Mouse (Mus musculus): ENCODE results near the gene Plcl2. TPM values are rescaled to one million over a fixed set of nuclear protein-coding genes. Genes with fewer than 3 reads are reported as not detected.

Plcl2 gene
- polyA plus RNA-seq, 1 experiment: not detected

DNA sequence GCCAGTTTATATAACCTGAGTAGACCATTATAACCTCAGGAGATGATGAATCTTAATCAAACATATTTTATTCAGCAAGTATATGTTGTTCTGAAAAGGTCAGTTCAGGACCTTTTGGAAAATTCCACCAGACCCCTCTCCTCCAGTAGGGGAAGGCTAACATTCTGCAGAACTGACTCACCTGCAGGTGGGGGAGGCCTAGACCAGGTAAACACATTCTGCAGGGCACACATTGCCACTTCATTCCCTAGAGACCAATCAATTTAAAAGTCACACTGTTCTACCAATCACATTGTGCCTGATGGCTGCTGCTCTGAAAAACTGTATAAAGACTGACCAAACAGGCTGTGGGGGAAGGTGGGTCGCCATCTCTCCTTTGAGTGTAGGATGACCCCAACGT lies 217.1 kb downstream of the Plcl2 start:
- 92% methylated on average over 2 of the region's 2 CpGs for WGBS

DNA sequence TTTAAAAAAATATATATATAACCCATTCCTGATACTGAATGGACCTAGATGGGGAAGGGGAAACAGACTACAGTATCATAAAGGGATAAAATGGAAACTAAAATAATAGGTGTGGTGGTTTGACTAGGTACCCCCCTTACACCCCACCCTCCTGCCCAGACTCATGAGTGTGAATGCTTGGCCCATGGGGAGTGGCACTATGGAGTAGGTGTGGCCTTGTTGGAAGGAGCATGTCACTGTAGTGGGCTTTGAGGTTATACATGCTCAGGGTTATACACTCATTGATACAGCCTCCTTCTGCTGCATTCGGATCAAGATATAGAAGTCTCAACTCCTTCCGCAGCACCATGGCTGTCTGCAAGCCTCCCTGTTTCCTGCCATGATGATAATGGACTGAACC lies 219.8 kb downstream of the Plcl2 start:
- H3K27ac ChIP-seq (ENCODE audit: insufficient read depth, low read depth, low read length): no peak overlapping the region
- no peaks in the 10 kb centered on the region for H3K4me1 ChIP-seq (ENCODE audit: control insufficient read depth, insufficient read depth, low read length)
- TF ChIP-seq POLR2A (IDR thresholded peaks at IDR 0.05; ENCODE audit: insufficient read depth, low read depth, low read length): no peak
- no peak for TF ChIP-seq CTCF (IDR thresholded peaks at IDR 0.05; ENCODE audit: insufficient read depth, low read depth, low read length)
- H3K4me3 ChIP-seq (ENCODE audit: insufficient read depth, low read depth, low read length): no peak overlapping the region
- WGBS: 90% methylated on average over 2 of the region's 2 CpGs

More for the DNA sequence above, 217.1 kb downstream of the Plcl2 start:
- H3K27ac ChIP-seq (ENCODE audit: insufficient read depth, low read depth, low read length): no peak overlapping the region
- no peaks in the 10 kb centered on the region for H3K4me1 ChIP-seq (ENCODE audit: control insufficient read depth, insufficient read depth, low read length)
- no peak overlapping the region for H3K4me3 ChIP-seq (ENCODE audit: insufficient read depth, low read depth, low read length)
- TF ChIP-seq CTCF (IDR thresholded peaks at IDR 0.05; ENCODE audit: insufficient read depth, low read depth, low read length) (no peak), POLR2A (IDR thresholded peaks at IDR 0.05; ENCODE audit: insufficient read depth, low read depth, low read length) (no peak)

DNA sequence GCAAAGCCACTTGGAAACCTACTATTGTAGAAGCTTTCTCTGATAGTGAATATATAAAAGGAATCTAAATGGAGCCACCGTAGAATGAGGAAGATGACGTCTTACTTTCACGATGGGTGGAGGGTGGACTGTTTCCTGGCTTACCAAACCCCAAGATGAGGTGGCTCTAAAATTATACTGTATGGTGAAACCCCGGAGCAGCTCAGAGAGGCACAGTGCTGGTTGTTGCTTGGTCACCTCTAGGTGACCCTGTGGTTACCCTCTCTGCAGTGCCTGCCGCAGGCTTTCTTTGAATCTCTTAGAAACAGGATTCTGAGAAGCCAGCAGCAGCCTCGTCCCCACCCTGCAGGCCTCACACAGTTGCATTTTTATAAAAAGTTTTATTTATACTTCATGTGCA lies 220.4 kb downstream of the Plcl2 start:
- Histone ChIP-seq H3K4me1 (ENCODE audit: control insufficient read depth, insufficient read depth, low read length) (no peaks in the 10 kb centered on the region), H3K27ac (ENCODE audit: insufficient read depth, low read depth, low read length) (no peak overlapping the region), H3K4me3 (ENCODE audit: insufficient read depth, low read depth, low read length) (no peak overlapping the region)
- WGBS: 88% methylated on average over 6 of the region's 6 CpGs
- TF ChIP-seq POLR2A (IDR thresholded peaks at IDR 0.05; ENCODE audit: insufficient read depth, low read depth, low read length) (no peak), CTCF (IDR thresholded peaks at IDR 0.05; ENCODE audit: insufficient read depth, low read depth, low read length) (no peak)

- WGBS: 87% methylated on average over 2 of the region's 2 CpGs
- TF ChIP-seq POLR2A (IDR thresholded peaks at IDR 0.05; ENCODE audit: insufficient read depth, low read depth, low read length) (no peak), CTCF (IDR thresholded peaks at IDR 0.05; ENCODE audit: insufficient read depth, low read depth, low read length) (no peak)
- H3K27ac ChIP-seq (ENCODE audit: insufficient read depth, low read depth, low read length): no peak overlapping the region
- H3K4me1 ChIP-seq (ENCODE audit: control insufficient read depth, insufficient read depth, low read length): 0 out of 2 replicates have a peak, but pooled peaks cover 7% of the 10 kb centered on the region
- no peak overlapping the region for H3K4me3 ChIP-seq (ENCODE audit: insufficient read depth, low read depth, low read length)
These were observed 221.7 kb downstream of the Plcl2 start for GRCm38 (mm10) chr17:50730896-50731295.

GRCm38 (mm10) chr17:50731876-50732275 lies 222.7 kb downstream of the Plcl2 start:
- TF ChIP-seq CTCF (IDR thresholded peaks at IDR 0.05; ENCODE audit: insufficient read depth, low read depth, low read length): no peak
- TF ChIP-seq POLR2A (IDR thresholded peaks at IDR 0.05; ENCODE audit: insufficient read depth, low read depth, low read length): no peak
- Histone ChIP-seq H3K4me1 (ENCODE audit: control insufficient read depth, insufficient read depth, low read length) (0 out of 2 replicates have a peak, but pooled peaks cover 12% of the 10 kb centered on the region), H3K27ac (ENCODE audit: insufficient read depth, low read depth, low read length) (no peak overlapping the region), H3K4me3 (ENCODE audit: insufficient read depth, low read depth, low read length) (no peak overlapping the region)
- 95% methylated on average over 5 of the region's 5 CpGs for WGBS

GRCm38 (mm10) chr17:50733390-50733789 lies 224.2 kb downstream of the Plcl2 start:
- TF ChIP-seq CTCF (IDR thresholded peaks at IDR 0.05; ENCODE audit: insufficient read depth, low read depth, low read length): no peak
- no peak for TF ChIP-seq POLR2A (IDR thresholded peaks at IDR 0.05; ENCODE audit: insufficient read depth, low read depth, low read length)
- 92% methylated on average over 7 of the region's 7 CpGs for WGBS

GRCm38 (mm10) chr17:50734781-50735180 lies 225.6 kb downstream of the Plcl2 start:
- Histone ChIP-seq H3K27ac (ENCODE audit: insufficient read depth, low read depth, low read length) (no peak overlapping the region), H3K4me3 (ENCODE audit: insufficient read depth, low read depth, low read length) (no peak overlapping the region), H3K4me1 (ENCODE audit: control insufficient read depth, insufficient read depth, low read length) (0 out of 2 replicates have a peak, but pooled peaks cover 12% of the 10 kb centered on the region)
- 92% methylated on average over 6 of the region's 6 CpGs for WGBS
- no peak for TF ChIP-seq CTCF (IDR thresholded peaks at IDR 0.05; ENCODE audit: insufficient read depth, low read depth, low read length)
- TF ChIP-seq POLR2A (IDR thresholded peaks at IDR 0.05; ENCODE audit: insufficient read depth, low read depth, low read length): no peak

More at GRCm38 (mm10) chr17:50733390-50733789, 224.2 kb downstream of the Plcl2 start:
- H3K4me3 ChIP-seq (ENCODE audit: insufficient read depth, low read depth, low read length): no peak overlapping the region
- no peak overlapping the region for H3K27ac ChIP-seq (ENCODE audit: insufficient read depth, low read depth, low read length)
- 0 out of 2 replicates have a peak, but pooled peaks cover 12% of the 10 kb centered on the region for H3K4me1 ChIP-seq (ENCODE audit: control insufficient read depth, insufficient read depth, low read length)

GRCm38 (mm10) chr17:50735382-50735954 lies 226.3 kb downstream of the Plcl2 start:
- TF ChIP-seq CTCF (IDR thresholded peaks at IDR 0.05; ENCODE audit: insufficient read depth, low read depth, low read length) (no peak), POLR2A (IDR thresholded peaks at IDR 0.05; ENCODE audit: insufficient read depth, low read depth, low read length) (no peak)
- 81% methylated on average over 4 of the region's 4 CpGs for WGBS
- no peak overlapping the region for H3K27ac ChIP-seq (ENCODE audit: insufficient read depth, low read depth, low read length)

DNA sequence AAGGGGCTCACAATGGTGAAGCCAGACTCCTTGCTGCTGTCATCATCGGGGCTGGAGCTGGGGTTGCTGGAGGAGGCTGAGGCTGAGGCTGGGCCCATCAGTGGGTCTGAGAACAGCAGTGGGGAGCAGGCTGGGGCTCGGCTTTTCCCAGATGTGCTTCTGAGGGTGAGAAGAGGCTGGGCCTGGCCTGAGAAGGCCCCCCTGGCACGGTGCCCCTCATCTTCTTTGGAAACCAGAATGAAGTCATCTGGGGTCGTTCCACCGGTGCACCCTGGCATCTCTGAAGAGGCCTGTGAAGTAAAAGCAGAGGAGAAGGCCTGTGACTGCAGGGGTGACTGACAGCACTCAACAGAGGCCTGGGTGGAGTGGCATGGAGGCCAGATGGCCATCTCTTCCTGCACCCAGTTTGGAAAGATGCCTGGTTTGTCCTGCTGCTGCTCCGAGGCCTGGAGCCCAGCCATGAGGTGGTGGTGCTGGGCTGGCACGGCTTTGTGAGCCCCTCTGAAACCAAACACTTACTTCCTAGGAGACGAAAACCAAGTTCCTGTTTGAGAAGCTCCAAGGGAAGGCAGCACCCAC lies 226.8 kb downstream of the Plcl2 start:
- Histone ChIP-seq H3K27ac (ENCODE audit: insufficient read depth, low read depth, low read length) (no peak overlapping the region), H3K4me1 (ENCODE audit: control insufficient read depth, insufficient read depth, low read length) (0 out of 2 replicates have a peak, but pooled peaks cover 12% of the 10 kb centered on the region), H3K4me3 (ENCODE audit: insufficient read depth, low read depth, low read length) (no peak overlapping the region)
- 36% methylated on average over 8 of the region's 8 CpGs for WGBS
- TF ChIP-seq CTCF (IDR thresholded peaks at IDR 0.05; ENCODE audit: insufficient read depth, low read depth, low read length) (no peak), POLR2A (IDR thresholded peaks at IDR 0.05; ENCODE audit: insufficient read depth, low read depth, low read length) (no peak)

More at GRCm38 (mm10) chr17:50735382-50735954, 226.3 kb downstream of the Plcl2 start:
- Histone ChIP-seq H3K4me1 (ENCODE audit: control insufficient read depth, insufficient read depth, low read length) (0 out of 2 replicates have a peak, but pooled peaks cover 12% of the 10 kb centered on the region), H3K4me3 (ENCODE audit: insufficient read depth, low read depth, low read length) (no peak overlapping the region)
